Mouse (Mus musculus) c-Kit-negative CD71-positive TER-119-positive erythroid progenitor cells, embryonic 14.5 days (primary cell): ENCODE measurements around the gene Ttc3.

Experiments
- DNase-seq: peaks from one replicate; pipeline ENCODE4 v3.0.0-alpha.2; 2013; ENCODE audit warnings: low read depth, low spot score

Ttc3 gene

GRCm38 (mm10) chr16:94504192-94504591 is 133.8 kb downstream of the Ttc3 start:
- DNase-seq = no peak

GRCm38 (mm10) chr16:94507071-94507470 is 136.7 kb downstream of the Ttc3 start:
- no peak for DNase-seq

- no peak for DNase-seq
Observed at GRCm38 (mm10) chr16:94508769-94509168, 138.4 kb downstream of the Ttc3 start.

DNA sequence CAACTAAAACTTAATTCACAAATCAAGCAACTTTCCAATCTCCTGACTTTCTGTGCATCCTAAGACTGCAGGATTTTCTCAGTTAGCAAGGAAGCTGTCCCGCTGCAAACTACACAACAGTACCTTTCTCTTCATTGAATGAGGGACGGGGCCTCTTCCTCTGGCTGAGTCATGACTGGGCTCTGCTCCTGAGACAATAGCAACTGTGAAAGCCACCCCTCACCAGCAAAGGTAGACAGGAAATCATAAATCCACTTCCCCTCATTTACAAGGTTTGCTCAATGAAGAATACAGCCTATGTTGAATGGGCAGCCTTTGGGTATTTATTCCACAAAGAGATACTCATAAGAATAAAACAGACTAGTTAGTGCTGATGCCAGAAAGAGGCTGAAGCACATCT is 139.6 kb downstream of the Ttc3 start:
- DNase-seq = no peak

DNA sequence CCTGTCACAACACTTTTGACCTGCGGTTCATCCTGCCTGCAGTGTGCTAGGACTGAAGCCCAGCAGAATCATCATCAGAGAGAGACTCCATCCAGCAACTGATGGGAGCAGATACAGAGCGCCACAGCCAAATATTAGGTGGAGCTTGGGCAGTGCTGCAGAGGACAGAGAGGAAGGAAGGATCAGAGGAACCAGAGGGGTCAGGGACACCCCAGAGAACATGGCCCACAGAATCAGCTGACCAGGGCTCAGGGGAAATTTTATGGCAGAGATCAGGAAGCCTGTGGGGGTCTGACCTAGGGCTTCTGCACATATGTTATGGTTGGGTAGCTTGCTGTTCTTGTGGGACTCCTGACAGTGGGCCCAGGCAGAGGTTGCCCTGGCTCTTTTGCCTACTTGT is 147.2 kb downstream of the Ttc3 start:
- no peak for DNase-seq
